13 mouse cellular contexts compared by ENCODE assay signal in the genomic region with DNA sequence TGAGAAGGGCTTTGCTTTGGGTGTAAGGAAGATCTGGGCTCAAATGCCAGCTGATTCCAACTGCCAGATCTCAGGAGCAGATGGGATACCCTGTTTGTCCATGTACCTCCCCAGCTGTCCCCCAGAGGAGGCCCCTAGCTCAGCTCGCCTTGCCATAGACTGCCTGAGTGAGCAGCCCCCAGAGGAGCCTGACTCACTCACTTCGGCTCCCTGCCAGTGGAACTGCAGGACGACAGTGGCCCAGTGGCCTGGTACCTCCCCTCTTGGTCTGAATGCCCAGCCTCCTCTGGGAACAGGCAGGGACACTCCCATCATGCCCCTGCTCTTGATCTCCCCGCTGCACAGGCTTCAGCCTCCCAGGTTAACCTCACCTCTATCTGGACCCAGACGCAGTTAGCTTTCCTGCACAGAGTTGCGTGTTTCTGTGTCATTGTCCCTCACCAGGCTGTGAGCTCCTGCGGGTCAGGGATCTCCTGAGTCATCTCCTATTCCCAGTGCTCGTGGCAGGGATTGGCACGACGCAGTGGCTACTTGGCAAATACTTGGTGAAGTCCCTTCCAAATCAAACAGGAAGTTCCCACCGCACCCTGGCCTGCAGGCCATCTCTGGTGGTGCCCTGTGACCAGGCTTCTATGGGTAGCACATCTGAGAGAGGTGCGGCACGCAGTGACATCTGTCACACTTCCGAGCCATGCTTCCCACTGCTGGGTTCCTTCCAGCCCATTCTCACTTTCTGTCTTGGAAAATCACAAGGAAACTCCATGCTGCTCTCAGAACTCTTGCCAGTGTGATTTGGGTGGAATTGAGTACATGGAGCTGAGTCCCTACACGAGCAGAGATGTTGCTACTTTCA. TPM values are rescaled to one million over a fixed set of nuclear protein-coding genes. Genes with fewer than 3 reads are reported as not detected.
DNase-seq lines count a peak whose midpoint lies in the region; ATAC-seq and TF ChIP-seq lines count a peak whose summit lies in the region.
"Had no signal": no experiment of that assay in that cellular context is flagged by ENCODE, and none has a peak within 500 bp of the region (broad histone marks: within the 10 kb centered on the region; RNA-seq: fewer than 3 reads in every experiment).

No protein-coding gene starts in this region.

- no peaks in the 10 kb centered on the region for H3K27me3 ChIP-seq in limb, embryonic 10.5 days (ENCODE audit: low read depth, poor library complexity, severe bottlenecking)
- H3K27me3 ChIP-seq in heart, adult 2 months (ENCODE audit: control insufficient read depth, insufficient read depth, low read length): no peaks in the 10 kb centered on the region
- H3K27me3 ChIP-seq: embryonic facial prominence, embryonic 15.5 days had no signal

- WGBS in limb, embryonic 10.5 days: 74% methylated on average over 15 of the region's 15 CpGs
- 53% methylated on average over 15 of the region's 15 CpGs for WGBS in heart, adult 2 months

- no peaks in the 10 kb centered on the region for H3K9me3 ChIP-seq in limb, embryonic 10.5 days (replicated peaks)
- H3K9me3 ChIP-seq: embryonic facial prominence, embryonic 15.5 days had no signal

- ATAC-seq in frontal cortex, adult (ENCODE audit: low TSS enrichment): peak; percentile 83

- no peak for TF ChIP-seq POLR2A in heart, adult 2 months (IDR thresholded peaks at IDR 0.05; ENCODE audit: insufficient read depth, low read depth, low read length)

- DNase-seq in frontal cortex, postnatal 10 days (ENCODE audit: low spot score in 2 of 2): no peak
- peak; percentile 95 for DNase-seq in 3134 (ENCODE audit: extremely low read depth, insufficient read length, low spot score)
- DNase-seq in adrenal gland, postnatal 10 days: peak; percentile 60
- DNase-seq in cerebellum, postnatal 10 days: peak; percentile 82 to 89
- no peak for DNase-seq in heart, adult 18-20 months
- DNase-seq in limb, embryonic 10.5 days (ENCODE audit: low spot score): no peak
- DNase-seq in heart, adult 2 months: no peak
- DNase-seq: lung, embryonic 14.5 days had no signal

- no peak for TF ChIP-seq CTCF in heart, adult 2 months (IDR thresholded peaks at IDR 0.05)

- H3K79me2 ChIP-seq in heart, adult 2 months (replicated peaks; ENCODE audit: control insufficient read depth, insufficient read depth, low read length): no peaks in the 10 kb centered on the region

- H3K4me3 ChIP-seq in limb, embryonic 10.5 days: no peak overlapping the region
- H3K4me3 ChIP-seq in heart, adult 2 months: no peak overlapping the region
- H3K4me3 ChIP-seq: embryonic facial prominence, embryonic 15.5 days had no signal

- no peak overlapping the region for H3K27ac ChIP-seq in limb, embryonic 10.5 days
- no peak overlapping the region for H3K27ac ChIP-seq in heart, adult 2 months
- H3K27ac ChIP-seq: embryonic facial prominence, embryonic 15.5 days had no signal

- no peak for TF ChIP-seq EP300 in heart, adult 2 months (IDR thresholded peaks at IDR 0.05; ENCODE audit: insufficient read depth, low read depth, low read length)

- H3K36me3 ChIP-seq in limb, embryonic 10.5 days: no peaks in the 10 kb centered on the region
- no peaks in the 10 kb centered on the region for H3K36me3 ChIP-seq in heart, adult 2 months (ENCODE audit: control insufficient read depth, insufficient read depth, low read length)
- H3K36me3 ChIP-seq: embryonic facial prominence, embryonic 15.5 days had no signal

- no peaks in the 10 kb centered on the region for H3K4me1 ChIP-seq in limb, embryonic 10.5 days
- H3K4me1 ChIP-seq in heart, adult 2 months (ENCODE audit: control insufficient read depth, insufficient read depth, low read length): no peaks in the 10 kb centered on the region
- H3K4me1 ChIP-seq: embryonic facial prominence, embryonic 15.5 days had no signal

- intact Hi-C loops in heart, adult 2 months (cut with DNase I): no loop called here

- no peak overlapping the region for H3K9ac ChIP-seq in heart, adult 2 months (ENCODE audit: low read depth, low read length)
- H3K9ac ChIP-seq: embryonic facial prominence, embryonic 15.5 days; lung, embryonic 14.5 days had no signal

RNA-seq across cellular contexts. Expression of a gene that starts 40.8 kb away (rescaled TPM):
- under 1 TPM; 0.39 to 0.48 TPM for total RNA-seq in adrenal gland, postnatal 10 days (2021)
- not detected for total RNA-seq in heart, adult 18-20 months (2021)
- not detected in 2 replicates for polyA plus RNA-seq in limb, embryonic 10.5 days (2016; fragmentation: Nextera tagmentation; extraction: Ambion mirVana)
- not detected for total RNA-seq in heart, adult 2 months (2021)
- polyA plus RNA-seq in heart, adult 2 months (2012; rRNA removed): 0.03 TPM in 1 of 2 replicates, not detected in the other
- total RNA-seq: gastrocnemius, adult 8-10 months; hematopoietic stem cell, adult 5-6 weeks had no signal
- polyA plus RNA-seq: kidney, embryonic 16.5 days; lung, embryonic 14.5 days had no signal

Comparison
In these comparisons a context has a peak if more than half of its experiments do, and no peak if none do; other contexts are left out.
1. DNase-seq: peak in 3134 (single experiment), adrenal gland, postnatal 10 days (single experiment) and cerebellum, postnatal 10 days (2 of 2); none in frontal cortex, postnatal 10 days (0 of 2), heart, adult 18-20 months (0 of 2), limb, embryonic 10.5 days (single experiment) and heart, adult 2 months (0 of 2).